Mouse (Mus musculus) MEL-GATA-1-ER (cell line): ENCODE results near the gene Btf3l4.

ENCODE experiments used
- DNase-seq: peaks from one replicate; pipeline ENCODE4 v3.0.0-alpha.2; 2012; ENCODE audit warnings: low read depth; ENCODE audit errors: extremely low read depth

Gene Btf3l4

DNA sequence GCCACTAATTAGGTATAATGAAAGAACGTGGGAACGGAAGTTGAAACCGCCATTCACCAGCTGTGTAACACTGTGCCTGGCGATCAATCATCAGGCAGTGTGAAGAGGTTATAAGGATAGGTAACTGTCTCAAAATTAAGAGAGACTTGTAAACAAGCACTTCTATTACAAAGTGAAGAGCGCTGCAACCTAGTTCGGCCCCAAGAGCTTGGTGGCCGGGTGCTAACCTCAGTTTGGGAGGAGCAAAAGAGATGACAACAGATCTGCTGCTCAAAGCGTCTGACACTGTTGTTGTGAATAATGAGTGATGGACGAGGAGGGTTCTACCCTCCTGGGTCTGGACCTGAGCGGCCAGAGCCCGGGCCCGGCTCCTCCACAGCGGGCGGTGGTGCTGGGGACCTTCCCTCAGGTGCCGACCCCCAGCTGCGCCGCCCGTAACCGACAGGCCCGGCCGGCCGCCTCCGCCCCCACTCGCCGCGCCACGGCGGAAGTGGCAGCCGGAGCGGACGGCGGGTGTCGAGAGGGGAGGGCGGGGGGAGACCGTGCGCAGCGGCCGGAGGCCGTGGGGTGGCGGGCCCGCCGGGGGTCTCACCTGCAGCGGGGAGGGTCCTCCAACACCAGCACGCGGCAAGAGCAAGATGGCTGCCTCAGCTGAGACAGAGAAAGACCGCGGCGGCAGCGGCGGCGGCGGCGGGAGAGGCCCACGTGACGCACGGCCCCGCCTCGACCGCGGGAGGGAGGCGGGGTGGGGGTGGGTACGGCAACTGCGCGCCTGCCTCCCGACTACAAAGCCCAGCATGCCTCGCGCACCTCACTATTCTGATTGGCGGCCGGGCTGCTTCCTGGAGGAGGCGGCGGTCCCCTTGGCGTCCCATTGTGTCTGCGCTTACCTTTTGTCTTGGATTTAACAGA is at the start of gene Btf3l4:
TSS of gene Btf3l4 (minus strand) at position 699 of the 912 bp plus-strand sequence.
- DNase-seq: peak; percentile 71

DNA sequence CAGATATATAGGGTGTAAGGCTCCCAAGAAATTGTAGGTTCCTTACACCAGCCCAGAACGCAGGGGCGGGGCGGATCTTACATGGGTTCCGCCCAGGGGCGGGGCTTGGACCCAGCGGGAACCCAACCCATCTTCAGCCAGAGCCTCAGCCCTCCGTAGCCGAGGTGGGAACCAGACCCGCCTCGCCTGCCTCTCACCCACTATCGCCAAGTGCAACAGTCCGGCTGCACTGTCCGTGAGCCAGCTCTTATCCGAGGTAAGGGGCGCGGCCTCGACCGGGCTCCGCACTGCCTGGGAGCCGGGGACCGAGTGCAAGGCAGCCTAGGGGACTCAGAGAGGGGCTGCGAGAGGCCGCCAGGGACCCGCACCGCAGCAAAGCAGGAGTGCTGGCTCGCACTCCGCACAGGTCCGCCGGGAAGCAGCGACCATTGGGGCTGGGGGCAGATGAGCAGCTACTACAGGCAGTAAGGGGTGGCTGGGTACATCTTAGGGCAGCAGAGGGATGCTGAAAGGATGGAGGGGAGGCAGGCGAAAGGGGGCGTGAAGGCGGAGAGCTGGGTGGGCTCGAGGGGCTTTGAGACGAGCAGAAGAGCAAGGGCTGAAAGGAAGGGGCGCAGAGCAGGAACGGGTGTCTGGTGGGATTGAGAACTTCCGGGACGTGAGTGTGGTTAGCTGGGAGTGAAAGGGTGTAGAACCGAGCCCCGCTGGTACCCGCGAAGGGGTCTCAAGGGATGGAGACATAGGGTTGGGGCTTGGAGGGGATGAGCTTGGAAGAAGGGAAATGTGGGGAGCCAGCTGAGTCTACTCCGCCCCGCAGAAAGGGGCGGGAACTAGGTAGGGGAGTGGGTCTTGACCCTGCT is 45.8 kb upstream of the Btf3l4 start, which contains the start of gene Rab3b:
TSS of gene Rab3b (plus strand) at position 101 of the 860 bp plus-strand sequence.
- DNase-seq: no peak

DNA sequence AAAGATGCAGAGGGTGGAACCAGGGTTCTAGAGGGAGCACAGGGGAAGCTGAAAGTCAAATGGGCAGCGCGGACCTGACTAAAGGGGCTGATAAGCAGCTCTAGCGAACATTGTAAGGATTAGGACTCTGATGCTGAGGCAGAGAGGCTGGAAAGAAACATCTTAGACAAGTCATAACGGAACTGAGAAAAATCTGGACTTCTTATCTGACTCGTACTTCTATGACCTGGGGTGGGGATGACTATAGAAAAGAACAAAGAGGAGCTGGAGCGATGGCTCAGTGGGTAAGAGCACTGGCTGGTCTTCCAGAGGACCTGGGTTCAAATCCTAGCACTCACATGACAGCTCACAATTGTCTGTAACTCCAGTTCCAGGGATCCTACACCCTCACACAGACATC is 44.5 kb upstream of the Btf3l4 start:
- DNase-seq: no peak

DNA sequence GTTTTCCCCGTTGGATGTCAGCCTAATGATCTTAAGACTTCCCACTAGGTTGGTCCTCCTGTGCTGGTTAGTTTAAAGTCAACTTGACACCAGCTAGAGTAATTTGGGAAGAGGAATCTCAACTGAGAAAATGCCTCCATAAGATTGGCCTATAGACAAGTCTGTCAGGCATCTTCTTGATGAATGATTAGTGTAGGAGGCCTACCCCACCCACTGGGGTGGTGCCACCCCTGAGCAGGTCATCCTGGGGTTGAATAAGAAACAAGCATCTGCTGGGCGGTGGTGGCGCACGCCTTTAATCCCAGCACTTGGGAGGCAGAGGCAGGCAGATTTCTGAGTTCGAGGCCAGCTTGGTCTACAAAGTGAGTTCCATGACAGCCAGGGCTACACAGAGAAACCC is 40.3 kb upstream of the Btf3l4 start:
- no peak for DNase-seq

DNA sequence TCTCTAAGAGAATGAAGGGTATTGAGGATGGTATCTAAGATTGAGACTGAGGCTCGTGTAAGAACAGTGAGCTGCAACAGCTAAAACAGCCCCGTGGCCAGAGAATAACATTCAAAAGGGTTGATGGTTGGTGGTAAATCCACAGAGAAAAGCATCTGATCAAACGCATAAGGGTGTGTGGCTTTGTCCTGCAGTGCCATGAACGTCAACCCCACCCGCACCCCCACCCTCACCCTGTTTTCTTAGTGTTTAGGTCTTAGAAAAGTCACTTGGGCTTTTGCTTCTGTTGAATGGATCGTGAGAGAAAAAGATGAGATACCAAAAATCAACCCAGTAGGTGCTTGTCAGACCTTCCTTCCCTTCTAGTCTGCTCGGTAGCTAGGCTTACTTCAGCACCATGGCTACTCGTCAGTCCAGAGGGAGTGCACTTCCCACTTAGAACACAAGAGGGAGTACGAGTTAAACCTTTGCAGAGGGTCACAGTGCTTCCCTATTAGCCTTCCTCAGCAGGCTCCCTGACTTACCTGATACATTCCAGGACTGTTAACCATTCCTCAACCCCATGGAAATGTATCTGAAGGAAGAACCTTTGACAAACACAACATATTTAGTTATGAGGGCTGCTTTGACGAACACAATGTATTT is 36.4 kb upstream of the Btf3l4 start:
- peak; percentile 63 for DNase-seq

DNA sequence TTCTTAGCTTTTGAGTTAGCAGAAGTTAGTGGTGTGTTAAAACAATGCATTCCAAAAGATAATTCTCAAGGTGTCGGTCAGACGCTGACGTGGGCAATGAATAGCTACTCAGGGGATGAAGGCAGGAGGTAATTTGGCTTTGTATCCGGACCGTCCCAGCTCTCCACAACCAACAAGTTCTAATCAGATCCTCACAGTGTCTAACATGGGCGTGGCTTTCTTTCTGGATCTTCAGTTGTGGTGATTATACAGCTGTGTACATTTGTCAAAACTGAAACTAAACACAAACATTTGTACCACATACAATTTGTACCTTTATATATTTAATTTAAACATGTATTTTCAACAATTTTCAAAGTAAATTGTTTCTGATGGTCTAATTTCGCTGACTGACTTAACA is 33.4 kb upstream of the Btf3l4 start:
- no peak for DNase-seq

DNA sequence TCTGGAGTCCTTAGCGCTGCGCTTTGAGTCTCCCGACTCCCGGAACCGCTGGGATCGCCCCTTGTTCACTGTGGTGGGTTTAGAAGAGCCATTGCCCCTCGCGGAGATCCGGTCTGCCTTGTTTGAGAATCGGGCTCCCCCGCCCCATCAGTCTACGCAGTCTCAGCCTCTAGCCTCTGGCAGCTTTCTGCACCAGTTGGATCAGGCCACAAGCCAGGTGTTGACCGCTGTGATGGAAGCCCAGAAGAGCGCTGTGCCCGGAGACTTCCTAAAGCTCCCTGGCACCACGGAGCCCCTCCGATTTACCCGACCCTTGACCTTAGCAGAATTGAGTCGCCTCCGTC is 15.1 kb upstream of the Btf3l4 start, which contains the start of gene A730015C16Rik:
TSS of gene A730015C16Rik (minus strand) at position 115 of the 344 bp plus-strand sequence.
- DNase-seq: no peak

DNA sequence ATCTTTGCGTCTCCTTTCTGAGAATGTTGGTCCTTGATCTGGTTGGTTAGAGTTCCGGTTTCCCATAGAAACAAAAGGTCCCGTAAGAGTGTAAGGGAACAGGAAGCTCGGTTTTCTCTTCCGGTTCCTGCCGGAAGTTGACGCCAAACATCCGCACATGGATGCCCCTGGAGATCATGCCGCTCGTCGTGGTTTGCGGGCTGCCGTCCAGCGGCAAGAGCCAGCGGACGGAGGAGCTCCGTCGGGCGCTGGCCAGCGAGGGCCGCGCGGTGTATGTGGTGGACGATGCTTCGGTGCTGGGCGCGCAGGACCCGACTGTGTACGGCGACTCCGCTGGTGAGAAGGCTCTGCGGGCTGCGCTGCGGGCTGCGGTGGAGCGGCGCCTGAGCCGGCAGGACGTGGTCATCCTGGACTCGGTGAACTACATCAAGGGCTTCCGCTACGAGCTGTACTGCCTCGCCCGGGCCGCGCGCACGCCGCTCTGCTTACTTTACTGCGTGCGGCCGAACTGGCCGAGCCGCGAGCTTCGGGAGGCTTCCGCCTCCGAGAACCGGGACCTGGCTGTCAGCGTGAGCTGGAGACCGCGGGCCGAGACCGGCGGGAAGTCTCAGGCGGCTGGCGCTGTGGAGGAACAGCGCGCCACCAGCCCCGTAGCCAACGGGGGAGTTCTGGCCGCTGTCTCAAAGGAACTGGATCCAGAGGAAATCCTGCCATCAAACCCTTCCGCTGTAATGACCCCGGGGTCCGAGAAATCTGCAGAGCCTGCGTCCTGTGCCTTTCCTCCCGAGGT is 14.5 kb upstream of the Btf3l4 start, which contains the start of gene Kti12:
TSS of gene Kti12 (plus strand) at position 71 of the 790 bp plus-strand sequence.
- DNase-seq: peak; percentile 86

DNA sequence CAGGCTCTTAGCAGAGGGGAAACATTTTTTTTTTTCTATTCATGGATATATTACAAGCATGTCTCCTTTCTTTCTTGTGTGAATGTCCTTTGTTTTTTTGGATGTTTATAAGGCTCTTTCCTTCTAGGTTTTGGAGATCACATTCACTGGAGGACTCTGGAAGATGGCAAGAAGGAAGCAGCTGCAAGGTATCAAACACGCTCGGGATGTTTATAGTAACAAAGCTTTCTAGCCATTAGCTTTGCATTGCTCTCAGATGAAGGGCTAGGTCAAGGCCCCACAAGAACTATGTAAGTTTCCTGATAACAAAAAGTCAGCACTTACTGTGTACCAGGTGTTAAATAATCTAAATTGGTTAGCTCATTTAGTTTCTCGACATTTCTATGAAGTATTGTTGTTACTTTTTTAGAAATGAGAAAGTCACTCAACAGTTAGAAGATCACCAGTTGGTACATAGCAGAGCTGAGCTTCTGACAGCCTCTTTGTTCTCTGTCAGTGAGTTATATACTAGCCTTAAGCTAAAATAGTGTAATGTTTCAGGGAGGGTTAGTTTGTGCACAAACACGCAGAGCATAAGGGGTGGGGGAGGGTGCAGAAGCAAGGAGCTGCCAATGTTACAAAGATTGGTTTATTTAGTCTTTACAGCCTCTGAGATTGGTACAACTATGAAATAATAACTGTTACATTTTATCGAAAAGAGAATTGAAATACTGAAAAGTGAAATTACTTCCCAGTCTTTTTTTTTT is 12.6 kb upstream of the Btf3l4 start:
- DNase-seq: no peak

DNA sequence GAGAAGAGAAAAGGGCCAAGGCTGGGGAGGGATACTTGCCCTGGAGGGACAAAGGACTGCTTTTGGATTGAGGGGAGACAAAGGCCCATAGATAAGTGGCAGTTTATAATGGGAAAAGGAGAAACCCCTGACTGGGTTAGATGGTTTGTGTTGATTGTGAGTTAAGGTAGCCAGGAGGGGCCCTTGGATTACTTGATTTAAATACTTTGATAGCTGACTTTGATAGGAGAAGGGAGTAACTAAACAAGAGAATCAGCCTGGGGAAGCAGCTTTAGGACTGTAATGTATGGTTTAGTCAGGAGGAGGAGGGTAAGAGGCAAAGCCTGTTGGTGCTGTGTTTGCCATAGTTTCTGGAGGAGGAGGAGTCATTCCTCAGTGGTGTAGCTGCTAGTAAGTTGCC is 9.9 kb upstream of the Btf3l4 start:
- DNase-seq: no peak

DNA sequence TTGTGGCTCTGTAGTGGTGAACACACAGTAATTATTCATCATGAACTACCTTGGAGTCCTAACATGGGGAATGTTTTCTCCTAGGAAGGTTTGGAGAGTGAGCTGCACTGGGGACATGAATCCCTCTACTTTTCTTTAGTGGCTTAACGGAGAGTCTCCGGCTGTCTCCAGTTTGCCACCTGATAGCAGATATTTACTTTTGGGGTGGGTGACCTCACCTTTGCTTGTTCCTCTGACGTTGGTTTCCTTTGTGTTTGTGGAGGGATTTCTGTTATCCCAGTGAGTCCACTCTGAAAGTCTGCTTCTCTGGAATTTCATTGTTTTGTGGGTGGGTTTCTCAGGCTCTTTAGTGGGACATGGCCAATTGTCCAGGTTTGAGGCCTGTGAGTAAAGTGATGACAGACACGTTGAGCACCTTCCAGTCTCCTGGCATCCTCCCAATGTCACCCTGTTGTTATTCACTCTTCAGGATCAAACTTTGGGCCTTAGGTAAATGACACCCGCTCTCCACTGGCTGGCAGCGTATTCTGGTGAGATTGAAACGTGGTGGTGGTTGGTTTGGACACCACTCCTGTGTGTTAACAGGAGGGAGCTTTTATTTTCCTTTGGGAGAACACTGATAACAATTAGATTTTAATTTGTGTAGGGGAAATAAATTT is 8.6 kb upstream of the Btf3l4 start:
- DNase-seq: no peak

DNA sequence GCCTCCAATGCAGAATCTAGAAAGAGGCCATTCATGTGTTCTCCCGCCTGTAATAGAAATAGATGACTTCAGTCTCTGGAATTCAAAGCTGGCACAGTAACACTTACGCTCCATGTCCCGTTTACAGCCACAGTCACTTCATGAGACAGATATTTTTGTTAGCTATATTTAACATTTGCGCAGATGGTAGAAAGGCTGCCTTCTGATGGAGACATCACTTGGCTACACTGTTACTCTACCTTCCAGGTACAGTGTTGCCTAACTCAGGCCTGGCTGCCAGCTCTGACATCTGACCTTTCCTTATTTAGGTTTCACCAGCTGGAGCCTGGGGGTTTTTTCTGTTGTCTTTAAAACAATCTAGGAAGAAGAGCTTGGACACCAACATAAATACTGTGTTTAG is 4.6 kb upstream of the Btf3l4 start:
- no peak for DNase-seq

DNA sequence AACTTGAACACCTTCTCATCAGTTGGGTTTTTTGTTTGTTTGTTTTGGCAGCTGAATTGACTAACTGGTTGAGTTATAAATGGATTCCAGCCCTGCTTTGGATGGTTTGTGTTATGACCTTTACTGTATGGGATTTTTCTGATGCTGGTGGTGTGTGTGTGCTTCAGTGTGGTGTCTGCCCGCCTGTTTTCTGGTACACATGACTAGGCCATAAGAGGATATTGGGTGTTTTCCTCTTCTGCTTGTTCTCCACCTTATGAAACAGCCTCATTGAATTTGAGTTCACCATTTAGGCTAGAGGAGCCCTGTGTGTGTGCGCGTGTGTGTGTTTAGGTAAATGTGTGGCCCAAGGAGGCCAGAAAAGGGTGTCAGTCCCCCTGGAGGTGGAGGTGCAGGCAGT is 2.1 kb upstream of the Btf3l4 start:
- peak; percentile 19 for DNase-seq

DNA sequence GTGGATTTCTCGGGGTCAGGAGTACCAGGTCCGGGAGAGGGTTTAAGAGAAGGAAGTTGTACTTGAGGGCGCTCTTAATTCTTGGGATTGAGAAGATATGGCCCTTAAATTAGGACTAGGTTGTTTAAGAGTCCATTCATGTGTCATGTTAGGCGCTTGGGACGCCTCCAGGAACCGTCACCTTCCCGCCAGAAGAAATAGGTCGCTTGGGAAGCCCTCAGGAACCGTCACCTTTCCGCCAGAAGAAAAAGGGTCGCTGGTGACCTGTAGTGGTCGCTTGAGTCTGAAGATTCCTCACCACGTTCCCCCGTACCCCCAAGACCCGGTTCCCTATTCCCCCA is 1.5 kb upstream of the Btf3l4 start:
- DNase-seq: peak; percentile 7

DNA sequence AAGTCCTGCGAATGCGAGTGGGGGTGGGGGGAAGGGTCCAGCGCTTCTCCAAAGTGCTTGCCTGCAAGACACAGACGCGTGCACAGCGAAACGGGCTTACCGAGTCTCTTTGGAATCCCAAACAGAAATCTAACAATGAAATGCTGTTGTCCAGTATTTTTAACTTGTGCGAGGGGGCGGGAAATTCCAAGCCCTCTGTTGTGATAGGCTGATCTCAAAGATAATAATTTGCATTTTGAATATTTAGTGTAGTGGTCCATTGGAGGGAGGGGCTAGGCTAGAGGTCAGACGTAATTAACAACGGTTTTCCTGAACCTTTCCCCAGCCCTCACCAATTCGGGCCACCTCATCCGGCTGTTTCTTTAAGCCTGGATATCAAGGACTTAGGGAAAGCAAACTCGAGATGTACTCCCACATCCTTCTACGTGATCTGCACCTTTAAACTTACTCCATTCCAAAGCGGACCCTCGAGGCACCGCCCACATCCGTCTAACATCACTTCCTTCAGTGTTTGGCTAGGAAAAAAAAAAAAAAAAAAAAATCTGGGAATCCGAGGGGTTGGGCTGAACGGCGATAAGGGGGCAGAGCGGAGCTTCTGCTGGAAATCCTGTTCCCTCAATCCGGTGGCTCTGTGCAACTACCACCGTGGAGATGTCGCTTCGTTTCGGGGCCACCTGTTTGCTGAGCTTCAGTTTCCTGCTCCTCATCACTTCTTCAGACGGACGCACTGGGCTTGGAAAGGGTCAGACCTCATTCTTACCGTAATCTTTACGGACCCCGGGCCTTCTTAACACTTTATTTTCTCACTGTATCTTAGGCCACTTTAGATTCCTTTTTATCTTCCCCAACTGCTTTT is 929 bp upstream of the Btf3l4 start, which contains the start of gene Txndc12:
TSS of gene Txndc12 (plus strand) at position 487 of the 856 bp plus-strand sequence.
- peak; percentile 94 for DNase-seq

DNA sequence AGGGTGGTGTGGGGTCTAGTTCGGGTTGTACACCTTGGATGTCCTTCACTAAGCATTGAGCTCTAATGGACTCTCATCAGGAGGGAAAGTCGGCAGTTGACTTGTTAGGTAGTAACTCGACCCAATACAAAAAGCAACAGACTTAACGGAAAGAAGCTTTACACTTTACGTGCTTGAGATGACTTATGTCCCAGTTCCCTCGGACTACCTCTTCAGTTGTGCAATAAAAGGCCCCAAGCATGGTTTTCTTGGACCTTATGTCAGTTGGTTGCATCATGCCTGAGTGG is 357 bp upstream of the Btf3l4 start:
- DNase-seq: no peak

DNA sequence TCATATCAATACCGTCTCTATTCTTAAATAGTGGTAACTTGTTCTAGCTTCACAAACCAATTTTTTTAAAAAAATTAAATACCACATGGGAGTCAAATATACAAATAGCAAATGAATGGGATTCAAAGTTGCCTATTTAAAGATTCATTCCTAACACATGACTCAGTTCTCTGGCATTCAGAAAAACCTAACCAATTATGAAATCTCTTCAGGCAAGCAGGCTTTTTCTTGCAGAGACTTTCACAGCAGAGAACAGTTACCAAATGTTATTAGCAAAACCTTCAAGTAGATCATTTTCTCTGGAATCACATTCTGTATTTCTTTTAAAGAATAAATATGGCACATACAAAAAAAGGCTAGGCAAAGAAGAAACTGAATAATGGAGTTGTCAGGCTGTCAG is 2.7 kb downstream of the Btf3l4 start:
- no peak for DNase-seq

DNA sequence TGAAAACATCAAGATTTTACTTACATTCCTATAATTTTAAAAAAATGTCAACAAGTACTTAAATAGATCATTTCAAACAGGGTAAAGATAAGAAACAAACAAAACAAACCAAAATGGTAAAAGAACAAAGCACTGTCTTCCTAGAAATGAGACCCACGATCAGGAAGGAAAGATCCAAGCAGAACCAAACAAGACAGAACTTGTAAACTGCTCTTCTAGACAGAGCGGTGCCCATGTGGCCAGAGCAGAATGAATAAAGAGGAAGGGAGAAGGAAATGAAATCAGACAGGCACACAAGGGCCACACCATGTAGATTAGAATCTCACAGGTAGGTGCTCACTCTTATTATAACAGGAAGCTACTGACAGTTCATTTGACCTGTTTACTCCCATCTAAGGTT is 6.8 kb downstream of the Btf3l4 start:
- DNase-seq: no peak

DNA sequence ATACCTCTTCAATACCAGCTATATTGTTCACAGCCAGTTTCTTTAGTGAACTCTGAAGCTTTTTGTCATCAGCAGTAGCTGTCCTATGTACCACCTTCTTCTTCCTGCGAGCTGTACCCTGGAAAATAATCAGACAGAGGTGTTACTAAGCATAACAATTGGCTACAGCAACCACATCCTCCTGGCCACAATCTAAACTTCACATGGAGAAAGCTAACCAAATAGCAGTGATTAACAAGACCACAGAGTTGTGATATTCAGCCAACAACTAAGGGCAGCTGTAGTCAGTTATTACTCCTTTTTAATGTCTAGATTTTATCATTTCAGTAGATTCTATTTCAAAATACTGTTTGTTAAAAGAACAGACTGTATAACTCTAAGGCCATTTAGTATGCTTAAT is 7.3 kb downstream of the Btf3l4 start:
- DNase-seq: no peak
